Mouse (Mus musculus) mouse trophoblast stem cell (cell line): Measurements from ENCODE around the gene Acsm2.

Experiments used
- in situ Hi-C, 2 experiments: fragments of 300-500 bp; cut with MseI, MboI; formaldehyde crosslinking; loops; 2 replicates in 1 of 2; 3 replicates in 1 of 2; pipeline ENCODE4 v1.15.1; 2025

Acsm2 gene

GRCm38 (mm10) chr7:119554040-119554439 is at the start of gene Acsm2:
Gene Acsm2, plus strand, starts transcription at chr7:119554340.
- in situ Hi-C loops, result no loop called here

GRCm38 (mm10) chr7:119511143-119511542 is 43.0 kb upstream of the Acsm2 start:
- in situ Hi-C loops, result loop anchor here (10.0 kb wide), 1 partner anchor 496 kb away; no protein-coding TSS in a partner anchor

DNA sequence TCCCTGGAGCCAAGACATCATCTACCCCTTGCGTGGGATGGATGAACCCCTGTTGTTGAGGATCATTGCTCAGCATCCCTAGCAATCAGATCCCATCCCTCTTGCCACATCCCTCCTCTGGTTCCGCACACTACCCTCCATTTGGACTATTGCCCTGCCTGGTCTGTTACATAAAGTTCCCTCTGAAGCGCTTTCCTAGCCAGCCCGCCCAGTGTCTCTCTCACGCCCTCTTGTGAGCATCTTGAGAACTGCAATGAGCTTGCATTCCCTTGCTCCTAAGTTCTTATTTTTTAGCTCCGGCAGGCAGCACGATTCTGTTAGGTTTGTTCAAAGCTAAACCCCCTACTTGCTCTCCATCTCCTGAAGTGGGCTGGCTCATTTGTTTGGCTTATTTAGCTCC is 41.1 kb upstream of the Acsm2 start:
- in situ Hi-C loops, result loop anchor here (10.0 kb wide), 1 partner anchor 498 kb away; no protein-coding TSS in a partner anchor

- in situ Hi-C loops, result loop anchor here (10.0 kb wide), 1 partner anchor 501 kb away; no protein-coding TSS in a partner anchor
Measured at GRCm38 (mm10) chr7:119515492-119516271, 38.5 kb upstream of the Acsm2 start.

- in situ Hi-C loops, result loop anchor here (10.0 kb wide), 1 partner anchor 501 kb away; no protein-coding TSS in a partner anchor
Measured at GRCm38 (mm10) chr7:119516272-119516558, 37.9 kb upstream of the Acsm2 start.

DNA sequence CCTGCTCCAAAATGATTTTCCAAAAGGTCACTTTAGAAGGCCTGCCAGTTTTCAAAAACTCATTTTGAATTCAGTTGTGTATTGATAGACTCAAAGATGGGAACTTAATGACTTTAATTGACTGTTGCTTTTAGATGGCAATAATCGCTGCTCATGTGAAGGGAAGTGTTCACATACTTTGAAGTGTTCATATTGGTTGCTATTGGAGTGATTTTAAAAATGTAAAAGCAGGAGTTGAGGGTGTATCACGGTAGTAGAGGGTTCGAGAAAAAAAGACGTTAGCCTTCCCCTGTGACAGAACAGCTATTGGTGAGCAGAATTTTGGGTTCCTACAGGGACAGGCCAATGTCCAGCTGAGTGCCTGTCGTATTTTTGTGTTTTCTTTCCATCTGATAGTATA is 35.0 kb upstream of the Acsm2 start, which contains the start of gene Acsm5:
TSS of gene Acsm5 (plus strand) at position 301 of the 400 bp plus-strand sequence.
- in situ Hi-C loops, result loop anchor here (10.0 kb wide), 1 partner anchor 504 kb away; no protein-coding TSS in a partner anchor

GRCm38 (mm10) chr7:119519654-119520053 is 34.5 kb upstream of the Acsm2 start:
- in situ Hi-C loops, result loop anchor here (10.0 kb wide), 1 partner anchor 505 kb away; no protein-coding TSS in a partner anchor

DNA sequence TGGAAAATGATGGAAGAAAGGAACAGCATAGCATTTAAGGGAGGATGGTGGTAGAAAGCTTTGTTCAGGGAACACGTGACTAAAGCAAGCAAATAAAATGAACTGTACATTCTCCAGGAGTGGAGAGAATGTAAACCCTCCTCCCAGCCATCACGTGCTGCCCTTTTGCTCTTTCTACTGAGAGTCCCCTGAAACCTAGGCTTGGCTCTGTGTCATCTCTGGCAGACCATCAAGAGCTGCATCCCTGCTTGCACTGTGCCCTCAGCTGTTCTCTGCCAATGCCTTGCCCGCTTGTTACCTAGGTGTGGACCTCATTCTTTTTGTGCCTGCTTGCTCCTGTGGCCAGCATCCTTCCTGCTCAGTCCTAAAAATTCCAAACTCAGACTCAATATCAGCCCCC is 32.3 kb upstream of the Acsm2 start:
- in situ Hi-C loops, result no loop called here

DNA sequence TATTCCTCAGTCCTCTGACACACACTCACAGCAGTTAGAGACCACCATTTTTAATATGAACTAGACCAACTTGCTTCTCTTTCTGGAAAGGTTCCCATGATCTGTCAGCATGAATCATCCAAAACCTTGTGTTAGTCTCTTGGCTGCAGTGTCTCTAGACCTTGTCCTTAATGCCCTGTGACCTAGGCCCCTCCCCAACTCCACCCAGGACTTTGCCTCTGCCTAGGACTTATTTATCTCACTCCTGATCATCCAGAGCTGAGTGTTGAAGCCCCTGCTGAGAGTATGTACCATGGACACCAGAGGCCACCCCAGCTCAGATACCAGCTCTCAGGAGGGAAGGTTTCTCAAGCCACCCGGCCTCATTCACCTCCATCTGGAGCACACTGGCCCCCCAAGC is 31.8 kb upstream of the Acsm2 start:
- in situ Hi-C loops, result no loop called here

DNA sequence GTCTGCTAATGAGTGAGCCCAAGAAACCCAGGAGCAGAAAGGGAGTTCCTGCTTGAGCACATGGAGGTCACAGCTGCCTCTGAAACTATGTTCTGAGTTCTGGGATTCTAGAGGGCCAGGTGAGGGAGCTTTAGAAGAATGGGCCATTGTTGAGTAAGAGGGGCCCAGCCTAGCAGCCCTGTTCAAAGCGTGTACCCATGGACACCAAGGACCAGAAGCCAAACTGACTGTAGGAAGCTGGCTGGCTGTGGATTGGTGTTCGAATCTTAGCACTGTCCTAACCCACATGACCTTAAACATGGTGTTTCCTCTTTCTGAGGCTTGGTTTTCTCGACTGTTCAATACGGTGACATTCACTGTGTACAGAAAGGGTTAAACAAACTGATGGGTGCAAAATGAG is 30.8 kb upstream of the Acsm2 start, which contains the start of gene Pdilt:
TSS of gene Pdilt (minus strand) at position 101 of the 400 bp plus-strand sequence.
- in situ Hi-C loops, result no loop called here

DNA sequence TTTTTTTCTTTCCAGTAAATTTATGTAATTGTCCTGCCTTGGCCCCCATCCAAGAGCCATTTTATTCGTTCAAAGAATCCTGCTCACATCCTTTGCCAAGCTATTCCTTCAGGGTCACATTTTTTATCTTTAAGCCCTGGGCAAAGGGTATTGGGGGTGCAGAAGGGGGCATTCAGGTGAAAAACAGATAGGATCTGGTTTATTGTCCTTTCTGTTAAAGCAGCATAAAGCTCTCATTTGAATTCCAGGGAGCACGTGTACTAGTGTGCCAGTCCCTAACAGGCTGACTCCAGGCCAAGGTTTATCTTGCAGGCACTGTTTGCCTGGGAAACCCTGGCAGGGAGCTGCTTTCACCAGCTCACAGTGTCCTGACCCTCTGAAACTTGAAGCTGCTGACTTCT is 28.3 kb upstream of the Acsm2 start:
- in situ Hi-C loops, result no loop called here

- in situ Hi-C loops, result no loop called here
Measured at GRCm38 (mm10) chr7:119526486-119526885, 27.7 kb upstream of the Acsm2 start.

DNA sequence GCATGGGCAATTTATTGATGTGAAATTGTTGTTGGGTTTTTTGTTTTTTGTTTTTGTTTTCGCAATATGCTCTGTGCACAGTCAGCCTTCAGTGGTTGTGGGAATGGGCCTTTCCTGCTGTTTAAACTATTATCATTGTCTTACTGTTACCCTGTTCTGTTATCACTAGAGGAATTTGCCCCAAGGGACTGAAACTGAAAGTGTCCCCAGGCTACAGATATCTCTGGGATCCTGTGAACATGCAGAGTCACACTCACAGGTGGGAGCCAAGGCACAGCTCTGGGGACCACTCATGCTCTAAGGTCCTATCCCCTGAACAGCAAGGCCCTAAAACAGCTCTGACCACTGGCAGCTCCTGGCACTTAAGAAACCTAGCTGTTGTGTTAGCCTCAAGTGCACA is 27.0 kb upstream of the Acsm2 start:
- in situ Hi-C loops, result no loop called here

DNA sequence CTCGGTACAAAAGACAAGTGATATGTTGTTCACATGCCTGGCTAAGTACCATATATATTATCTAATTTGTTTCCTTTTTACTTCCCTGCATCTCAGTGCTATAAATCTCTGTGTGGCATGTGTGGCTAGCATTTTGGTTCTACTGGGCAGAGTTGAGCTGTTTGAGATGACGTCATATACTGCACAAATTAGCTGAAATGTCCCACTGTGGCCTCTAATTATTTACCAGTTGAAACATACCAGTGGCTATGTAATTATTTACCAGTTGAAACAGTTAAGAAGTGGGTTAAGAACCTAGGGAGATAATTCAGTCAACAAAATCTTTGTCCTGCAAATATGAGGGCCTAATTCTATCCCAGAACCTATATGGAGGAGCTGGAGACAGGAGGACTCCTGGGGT is 26.6 kb upstream of the Acsm2 start:
- in situ Hi-C loops, result no loop called here

GRCm38 (mm10) chr7:119528617-119529016 is 25.5 kb upstream of the Acsm2 start:
- in situ Hi-C loops, result no loop called here

DNA sequence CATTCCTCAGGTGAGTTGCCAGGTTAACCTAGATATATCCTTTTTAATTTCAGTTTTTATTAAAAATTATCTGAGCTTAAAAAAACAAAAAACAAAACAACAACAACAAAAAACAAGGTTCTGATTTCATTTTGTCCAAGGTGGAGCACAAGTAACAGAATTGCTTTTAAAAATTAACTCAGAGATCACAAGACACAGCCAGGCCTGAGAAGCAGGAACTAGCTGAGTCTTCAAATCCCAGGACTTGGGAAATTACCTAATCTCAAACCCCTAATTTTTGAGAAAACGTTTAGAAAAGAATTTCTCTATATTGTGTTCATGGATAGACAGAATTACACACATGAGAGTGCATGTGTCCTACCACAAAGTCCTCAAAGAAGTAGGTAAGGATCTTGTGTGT is 21.2 kb upstream of the Acsm2 start:
- in situ Hi-C loops, result no loop called here

DNA sequence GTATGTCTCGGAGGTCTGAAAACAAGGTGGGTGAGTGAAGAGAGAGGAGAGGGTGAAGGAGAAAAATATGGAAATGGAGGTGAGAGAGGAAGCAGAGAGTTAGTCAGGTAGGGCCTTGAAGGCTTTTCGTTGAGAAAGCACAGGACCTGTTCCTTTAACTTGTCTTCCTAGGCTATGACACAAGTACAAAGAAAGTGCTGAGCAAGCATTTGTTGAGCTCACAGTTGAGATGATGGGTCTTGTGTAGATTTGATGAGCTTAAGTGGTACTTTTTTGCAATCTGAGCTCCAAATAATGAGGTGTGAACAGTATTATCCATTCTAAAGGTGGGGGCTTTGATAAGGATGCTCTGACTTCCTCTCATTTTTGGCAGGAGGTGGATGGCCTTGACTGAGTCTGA is 19.8 kb upstream of the Acsm2 start:
- in situ Hi-C loops, result no loop called here

GRCm38 (mm10) chr7:119542445-119542844 is 11.7 kb upstream of the Acsm2 start:
- in situ Hi-C loops, result no loop called here

- in situ Hi-C loops, result no loop called here
Measured at GRCm38 (mm10) chr7:119545572-119545971, 8.6 kb upstream of the Acsm2 start.

GRCm38 (mm10) chr7:119550471-119551222 is 3.5 kb upstream of the Acsm2 start:
- in situ Hi-C loops, result no loop called here

- in situ Hi-C loops, result no loop called here
Measured at GRCm38 (mm10) chr7:119559789-119560451, 5.8 kb downstream of the Acsm2 start.

- in situ Hi-C loops, result no loop called here
Measured at GRCm38 (mm10) chr7:119560452-119560835, 6.3 kb downstream of the Acsm2 start.
